Mouse (Mus musculus) ES-Bruce4 (cell line): ENCODE results near the gene E130308A19Rik. TPM values are rescaled to one million over a fixed set of nuclear protein-coding genes. Genes with fewer than 3 reads are reported as not detected.
"Not testable (repeated sequence)": the region's sequence is repeated elsewhere in the genome, so short reads cannot be mapped to it uniquely, and the experiment has no call there.

ENCODE experiments used
- H3K27ac ChIP-seq: 2 replicates; pipeline ENCODE4 v1.5.1; 2012; ENCODE audit warnings: low read length, inconsistent platforms; ENCODE audit not compliant: insufficient read depth
- H3K27me3 ChIP-seq: 2 replicates; pipeline ENCODE4 v1.6.1; 2012; ENCODE audit warnings: mild to moderate bottlenecking, low read length, inconsistent platforms; ENCODE audit not compliant: control insufficient read depth, poor library complexity, insufficient read depth, severe bottlenecking
- H3K36me3 ChIP-seq: 2 replicates; pipeline ENCODE4 v1.6.1; 2012; ENCODE audit warnings: inconsistent platforms, mild to moderate bottlenecking, low read length, moderate library complexity; ENCODE audit not compliant: control insufficient read depth, poor library complexity, insufficient read depth, severe bottlenecking
- H3K4me1 ChIP-seq: one replicate; pipeline ENCODE4 v1.8.1; 2011; ENCODE audit warnings: low read length; ENCODE audit not compliant: control insufficient read depth, insufficient read depth
- H3K4me3 ChIP-seq: 2 replicates; pipeline ENCODE4 v1.5.1; 2011; ENCODE audit warnings: low read depth, mild to moderate bottlenecking, low read length
- H3K9ac ChIP-seq: 2 replicates; pipeline ENCODE4 v1.6.1; 2012; ENCODE audit warnings: low read depth, mild to moderate bottlenecking, inconsistent platforms; ENCODE audit not compliant: poor library complexity, severe bottlenecking
- H3K9me3 ChIP-seq: replicated peaks from 2 replicates; pipeline ENCODE4 v1.6.1; 2012; ENCODE audit warnings: mild to moderate bottlenecking, low read length, inconsistent platforms; ENCODE audit not compliant: control insufficient read depth, poor library complexity, insufficient read depth, severe bottlenecking
- CTCF ChIP-seq: IDR thresholded peaks from one replicate; pipeline ENCODE4 v1.8.1; 2011; ENCODE audit warnings: low read depth, low read length
- EP300 ChIP-seq: IDR thresholded peaks from 2 replicates; pipeline ENCODE4 v1.6.1; 2011; ENCODE audit warnings: low read depth, low read length; ENCODE audit not compliant: insufficient read depth
- POLR2A ChIP-seq: IDR thresholded peaks from one replicate; pipeline ENCODE4 v1.8.1; 2011; ENCODE audit warnings: low read length; ENCODE audit not compliant: insufficient read depth
- polyA plus RNA-seq: library from polyadenylated mRNA; stranded (reverse); fragments of >200 nt; gene quantifications from 2 replicates; pipeline ENCODE4 v1.2.4, GENCODE M21; 2011; ENCODE audit warnings: low read depth; ENCODE audit not compliant: missing spikeins, insufficient read depth, insufficient read length

The E130308A19Rik gene
- polyA plus RNA-seq, 1 experiment: 16.3 TPM

GRCm38 (mm10) chr4:59785412-59785811 is 159.4 kb downstream of the E130308A19Rik start:
- 0 out of 2 replicates have a peak, but pooled peaks cover 1% of the 10 kb centered on the region for H3K27me3 ChIP-seq
- no peak overlapping the region for H3K4me3 ChIP-seq
- H3K9ac ChIP-seq: no peak overlapping the region
- H3K4me1 ChIP-seq: no peaks in the 10 kb centered on the region
- TF ChIP-seq CTCF (no peak), POLR2A (no peak), EP300 (peak; percentile 60)
- H3K9me3 ChIP-seq: no peaks in the 10 kb centered on the region
- H3K36me3 ChIP-seq: peaks cover 7% of the 10 kb centered on the region
- H3K27ac ChIP-seq: peak overlapping the region; percentile 40; the same call in 1 of the 2 replicates

- Histone ChIP-seq H3K4me1 (no peaks in the 10 kb centered on the region), H3K27me3 (0 out of 2 replicates have a peak, but pooled peaks cover 1% of the 10 kb centered on the region), H3K27ac (no peak overlapping the region), H3K36me3 (no peaks in the 10 kb centered on the region), H3K9me3 (no peaks in the 10 kb centered on the region), H3K4me3 (no peak overlapping the region), H3K9ac (no peak overlapping the region)
- TF ChIP-seq CTCF (peak; percentile 90), EP300 (no peak)
These were observed 160.7 kb downstream of the E130308A19Rik start for GRCm38 (mm10) chr4:59786661-59787060.

- no peaks in the 10 kb centered on the region for H3K9me3 ChIP-seq
- H3K4me3 ChIP-seq: no peak overlapping the region
- H3K36me3 ChIP-seq: no peaks in the 10 kb centered on the region
- no peak overlapping the region for H3K27ac ChIP-seq
- H3K27me3 ChIP-seq: 0 out of 2 replicates have a peak, but pooled peaks cover 1% of the 10 kb centered on the region
- no peak for TF ChIP-seq CTCF
- TF ChIP-seq EP300: no peak
- no peak for TF ChIP-seq POLR2A
- H3K9ac ChIP-seq: no peak overlapping the region
- no peaks in the 10 kb centered on the region for H3K4me1 ChIP-seq
These were observed 161.1 kb downstream of the E130308A19Rik start for GRCm38 (mm10) chr4:59787126-59787525.

- Histone ChIP-seq H3K4me3 (no peak overlapping the region), H3K27ac (no peak overlapping the region), H3K9me3 (no peaks in the 10 kb centered on the region), H3K27me3 (0 out of 2 replicates have a peak, but pooled peaks cover 1% of the 10 kb centered on the region), H3K9ac (no peak overlapping the region), H3K36me3 (no peaks in the 10 kb centered on the region), H3K4me1 (no peaks in the 10 kb centered on the region)
- no peak for TF ChIP-seq EP300
- no peak for TF ChIP-seq CTCF
- no peak for TF ChIP-seq POLR2A
These were observed 163.0 kb downstream of the E130308A19Rik start for GRCm38 (mm10) chr4:59789015-59789414.

GRCm38 (mm10) chr4:59793626-59794025 is 167.6 kb downstream of the E130308A19Rik start:
- not testable (repeated sequence) for H3K4me1 ChIP-seq, H3K4me3 ChIP-seq, H3K9me3 ChIP-seq, H3K36me3 ChIP-seq, H3K27me3 ChIP-seq, H3K9ac ChIP-seq, H3K27ac ChIP-seq

- Histone ChIP-seq H3K4me1 (no peaks in the 10 kb centered on the region), H3K27ac (no peak overlapping the region), H3K4me3 (no peak overlapping the region)
These were observed 168.1 kb downstream of the E130308A19Rik start for GRCm38 (mm10) chr4:59794116-59794515.

More at GRCm38 (mm10) chr4:59794116-59794515, 168.1 kb downstream of the E130308A19Rik start:
- H3K9ac ChIP-seq: no peak overlapping the region
- TF ChIP-seq CTCF: no peak
- no peak for TF ChIP-seq EP300
- TF ChIP-seq POLR2A: no peak
- H3K36me3 ChIP-seq: no peaks in the 10 kb centered on the region
- no peaks in the 10 kb centered on the region for H3K9me3 ChIP-seq
- H3K27me3 ChIP-seq: 0 out of 2 replicates have a peak, but pooled peaks cover 1% of the 10 kb centered on the region
